Mouse (Mus musculus): ENCODE measurements at regions not wholly inside any gene's neighbourhood (a gene's known extent, or its start where the extent isn't known, plus 50 kb on each side); places are given as distances from the start of the nearest gene placed in this dataset.

DNA sequence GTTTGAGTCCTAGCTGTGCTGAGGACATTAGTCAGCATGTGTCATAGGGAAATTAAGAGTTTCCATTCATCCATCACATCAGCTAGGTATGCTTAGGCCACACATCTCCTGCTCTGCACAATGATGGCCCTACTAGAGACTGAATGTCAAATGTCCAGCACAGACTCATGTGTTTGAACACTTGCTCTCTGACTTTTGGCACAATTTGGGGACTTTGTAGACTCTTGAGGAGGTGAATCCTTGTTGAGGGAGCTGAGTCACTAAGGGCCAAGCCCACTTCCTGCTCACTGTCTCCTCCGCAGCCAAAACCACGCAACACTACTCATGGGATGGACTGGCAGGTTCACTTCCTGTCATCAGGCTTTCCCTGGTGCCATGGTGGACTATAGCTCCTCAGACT is 308.2 kb downstream of the Sorl1 start:
- Histone ChIP-seq H3K9ac (replicated peaks) (no peak overlapping the region), H3K9me3 (ENCODE audit: control insufficient read depth, low read length) (no peaks in the 10 kb centered on the region), H3K36me3 (replicated peaks; ENCODE audit: control insufficient read depth, insufficient read depth, low read depth) (no peaks in the 10 kb centered on the region), H3K4me3 (ENCODE audit: insufficient read depth in 1 of 2, low read depth in 2 of 2, low read length in 2 of 2) (no peak overlapping the region), H3K27ac (no peak overlapping the region), H3K4me1 (replicated peaks; ENCODE audit: control insufficient read depth in 2 of 2, insufficient read depth in 2 of 2, low read length in 1 of 2) (no peaks in the 10 kb centered on the region), H3K4me2 (ENCODE audit: low read depth) (no peak overlapping the region), H3K27me3 (ENCODE audit: control insufficient read depth, insufficient read depth, low read length) (no peaks in the 10 kb centered on the region)
- ATAC-seq (ENCODE audit: insufficient read depth) (no peak), DNase-seq (ENCODE audit: low read depth in 3 of 3, low spot score in 3 of 3) (no peak)
- 39% methylated on average over 2 of the region's 2 CpGs for WGBS (ENCODE audit: insufficient replicate concordance)
- no peak for TF ChIP-seq CTCF (IDR thresholded peaks at IDR 0.05; ENCODE audit: low read depth)
- no peak for TF ChIP-seq EP300 (IDR thresholded peaks at IDR 0.05; ENCODE audit: low read depth)

DNA sequence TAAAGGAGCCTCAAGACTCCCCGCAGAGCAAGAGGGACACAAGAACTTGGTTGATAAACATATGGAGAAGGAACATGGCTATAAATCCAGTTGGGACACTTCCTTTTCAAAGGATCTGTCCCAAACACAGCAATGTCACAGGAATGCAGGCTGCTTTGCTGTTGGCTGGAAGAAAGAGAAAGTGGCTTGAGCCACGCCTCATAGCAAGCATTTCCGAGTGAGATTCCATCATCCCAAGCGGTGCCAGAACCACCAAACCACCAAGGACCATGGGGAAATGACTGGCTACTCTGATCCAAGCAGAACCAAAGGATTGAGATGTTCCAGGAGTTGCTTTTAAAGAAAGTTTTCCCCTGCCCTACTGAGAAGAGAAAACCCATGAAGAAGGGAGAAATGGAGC is 314.8 kb downstream of the Sorl1 start:
- H3K36me3 ChIP-seq (replicated peaks; ENCODE audit: control insufficient read depth, insufficient read depth, low read depth), result no peaks in the 10 kb centered on the region
- TF ChIP-seq CTCF (IDR thresholded peaks at IDR 0.05; ENCODE audit: low read depth) (no peak), EP300 (IDR thresholded peaks at IDR 0.05; ENCODE audit: low read depth) (no peak)
- no peak overlapping the region for H3K9ac ChIP-seq (replicated peaks)
- DNase-seq (ENCODE audit: low read depth in 3 of 3, low spot score in 3 of 3), result no peak
- peaks cover 0 to 6% of the 10 kb centered on the region in 2 experiments; a peak in 2 of 4 replicates for H3K4me1 ChIP-seq (replicated peaks; ENCODE audit: control insufficient read depth in 2 of 2, insufficient read depth in 2 of 2, low read length in 1 of 2)
- no peaks in the 10 kb centered on the region for H3K27me3 ChIP-seq (ENCODE audit: control insufficient read depth, insufficient read depth, low read length)
- ATAC-seq (ENCODE audit: insufficient read depth), result no peak
- H3K27ac ChIP-seq, result no peak overlapping the region
- H3K9me3 ChIP-seq (ENCODE audit: control insufficient read depth, low read length), result no peaks in the 10 kb centered on the region
- H3K4me2 ChIP-seq (ENCODE audit: low read depth), result no peak overlapping the region
- WGBS (ENCODE audit: insufficient replicate concordance), result 60% methylated on average over 4 of the region's 4 CpGs
- H3K4me3 ChIP-seq (ENCODE audit: insufficient read depth in 1 of 2, low read depth in 2 of 2, low read length in 2 of 2), result no peak overlapping the region

DNA sequence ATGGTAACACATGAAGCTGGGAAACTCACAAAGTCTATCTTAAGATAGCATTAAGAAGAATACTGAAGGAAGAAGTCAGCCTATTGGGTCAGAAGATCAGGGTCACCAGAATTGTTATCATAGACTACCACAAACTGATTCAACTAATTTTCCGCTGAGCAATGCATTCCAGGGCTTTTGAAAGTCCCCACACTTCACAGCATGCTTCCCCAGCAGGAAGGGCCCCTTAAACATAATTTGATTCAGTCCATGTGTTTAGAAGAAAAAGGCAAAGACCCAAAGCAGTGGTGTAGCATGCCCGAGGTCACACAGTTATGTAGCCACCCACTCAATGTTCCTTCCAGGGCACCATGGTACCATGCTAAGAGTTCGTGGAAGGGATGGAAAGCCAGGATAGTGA is 315.3 kb downstream of the Sorl1 start:
- no peak overlapping the region for H3K27ac ChIP-seq
- ATAC-seq (ENCODE audit: insufficient read depth), result no peak
- no peak overlapping the region for H3K4me2 ChIP-seq (ENCODE audit: low read depth)
- H3K27me3 ChIP-seq (ENCODE audit: control insufficient read depth, insufficient read depth, low read length), result no peaks in the 10 kb centered on the region
- H3K36me3 ChIP-seq (replicated peaks; ENCODE audit: control insufficient read depth, insufficient read depth, low read depth), result no peaks in the 10 kb centered on the region
- H3K4me1 ChIP-seq (replicated peaks; ENCODE audit: control insufficient read depth in 2 of 2, insufficient read depth in 2 of 2, low read length in 1 of 2), result peaks cover 0 to 6% of the 10 kb centered on the region in 2 experiments; a peak in 2 of 4 replicates
- no peaks in the 10 kb centered on the region for H3K9me3 ChIP-seq (ENCODE audit: control insufficient read depth, low read length)
- no peak overlapping the region for H3K4me3 ChIP-seq (ENCODE audit: insufficient read depth in 1 of 2, low read depth in 2 of 2, low read length in 2 of 2)
- H3K9ac ChIP-seq (replicated peaks), result no peak overlapping the region
- 44% methylated on average over 3 of the region's 3 CpGs for WGBS (ENCODE audit: insufficient replicate concordance)
- TF ChIP-seq CTCF (IDR thresholded peaks at IDR 0.05; ENCODE audit: low read depth) (no peak), EP300 (IDR thresholded peaks at IDR 0.05; ENCODE audit: low read depth) (no peak)
- no peak for DNase-seq (ENCODE audit: low read depth in 3 of 3, low spot score in 3 of 3)

DNA sequence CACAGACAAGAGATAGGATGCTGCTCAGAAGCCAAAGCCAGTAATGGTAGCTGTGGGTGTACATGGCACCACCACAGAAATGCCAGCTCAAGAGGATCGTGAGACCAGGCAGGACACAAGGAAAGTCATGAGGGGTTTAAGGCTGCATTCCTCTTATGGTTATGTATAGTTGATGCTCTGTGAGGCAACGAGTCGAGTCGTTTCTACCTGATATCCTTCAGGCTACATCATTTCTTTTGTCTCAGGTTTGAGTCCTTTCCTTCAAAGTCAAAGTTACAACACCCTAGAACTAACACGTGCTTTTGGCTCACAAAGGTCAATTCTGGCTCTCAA is 317.8 kb downstream of the Sorl1 start:
- H3K9ac ChIP-seq (replicated peaks), result no peak overlapping the region
- no peak overlapping the region for H3K4me3 ChIP-seq (ENCODE audit: insufficient read depth in 1 of 2, low read depth in 2 of 2, low read length in 2 of 2)
- H3K36me3 ChIP-seq (replicated peaks; ENCODE audit: control insufficient read depth, insufficient read depth, low read depth), result no peaks in the 10 kb centered on the region
- 67% methylated on average over 5 of the region's 5 CpGs for WGBS (ENCODE audit: insufficient replicate concordance)
- peaks cover 0 to 6% of the 10 kb centered on the region in 2 experiments; a peak in 2 of 4 replicates for H3K4me1 ChIP-seq (replicated peaks; ENCODE audit: control insufficient read depth in 2 of 2, insufficient read depth in 2 of 2, low read length in 1 of 2)
- no peaks in the 10 kb centered on the region for H3K27me3 ChIP-seq (ENCODE audit: control insufficient read depth, insufficient read depth, low read length)
- ATAC-seq (ENCODE audit: insufficient read depth) (no peak), DNase-seq (ENCODE audit: low read depth in 3 of 3, low spot score in 3 of 3) (no peak)
- no peak overlapping the region for H3K4me2 ChIP-seq (ENCODE audit: low read depth)
- H3K27ac ChIP-seq, result no peak overlapping the region
- no peak for TF ChIP-seq EP300 (IDR thresholded peaks at IDR 0.05; ENCODE audit: low read depth)
- TF ChIP-seq CTCF (IDR thresholded peaks at IDR 0.05; ENCODE audit: low read depth), result no peak
- no peaks in the 10 kb centered on the region for H3K9me3 ChIP-seq (ENCODE audit: control insufficient read depth, low read length)

DNA sequence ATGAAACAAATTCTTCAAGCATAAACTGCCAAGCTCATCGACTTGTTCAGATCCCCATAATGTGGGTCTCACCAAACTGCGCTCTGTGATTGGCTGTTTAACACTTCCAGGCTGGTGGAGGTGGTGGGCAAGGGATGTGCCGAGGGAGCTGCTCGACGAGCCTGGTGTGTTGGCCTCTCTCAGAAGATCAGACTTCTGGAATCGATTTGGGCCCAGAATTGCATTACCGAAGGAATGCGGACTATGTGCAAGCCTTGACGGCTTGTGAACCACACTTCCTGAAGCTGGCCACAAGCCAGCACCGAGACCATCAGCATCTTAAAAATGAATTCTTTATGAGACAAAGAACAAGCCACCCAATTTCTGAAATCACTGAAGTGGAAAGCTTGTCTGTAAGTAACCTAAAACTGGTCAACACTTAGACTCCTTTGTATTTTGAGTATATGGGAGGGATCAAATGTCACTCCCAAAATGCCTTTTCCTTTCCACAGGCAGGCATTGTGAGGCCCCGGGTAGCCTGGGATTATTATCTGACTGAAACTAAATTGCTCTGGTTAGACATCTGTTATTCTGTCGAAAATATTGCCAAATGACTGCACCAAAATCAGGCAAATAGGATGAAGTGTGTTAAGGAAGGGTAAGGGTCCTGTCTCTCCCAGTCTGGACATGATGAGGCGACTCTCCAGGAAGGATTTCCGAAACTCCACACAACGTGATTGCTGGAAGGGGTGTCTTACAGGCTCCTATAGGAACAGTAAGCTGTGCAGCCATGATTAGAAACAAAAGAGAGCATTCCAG is 318.4 kb downstream of the Sorl1 start:
- Histone ChIP-seq H3K9ac (replicated peaks) (no peak overlapping the region), H3K4me3 (ENCODE audit: insufficient read depth in 1 of 2, low read depth in 2 of 2, low read length in 2 of 2) (no peak overlapping the region), H3K27ac (no peak overlapping the region), H3K9me3 (ENCODE audit: control insufficient read depth, low read length) (no peaks in the 10 kb centered on the region), H3K27me3 (ENCODE audit: control insufficient read depth, insufficient read depth, low read length) (no peaks in the 10 kb centered on the region), H3K36me3 (replicated peaks; ENCODE audit: control insufficient read depth, insufficient read depth, low read depth) (no peaks in the 10 kb centered on the region), H3K4me2 (ENCODE audit: low read depth) (no peak overlapping the region), H3K4me1 (replicated peaks; ENCODE audit: control insufficient read depth in 2 of 2, insufficient read depth in 2 of 2, low read length in 1 of 2) (peaks cover 0 to 6% of the 10 kb centered on the region in 2 experiments; a peak in 2 of 4 replicates)
- 43% methylated on average over 15 of the region's 15 CpGs for WGBS (ENCODE audit: insufficient replicate concordance)
- TF ChIP-seq CTCF (IDR thresholded peaks at IDR 0.05; ENCODE audit: low read depth) (no peak), EP300 (IDR thresholded peaks at IDR 0.05; ENCODE audit: low read depth) (no peak)
- ATAC-seq (ENCODE audit: insufficient read depth), result no peak
- no peak for DNase-seq (ENCODE audit: low read depth in 3 of 3, low spot score in 3 of 3)

Measured in liver, embryonic 14.5 days (tissue).